Mouse (Mus musculus): ENCODE measurements around the gene Gnaq. TPM values are rescaled to one million over a fixed set of nuclear protein-coding genes. Genes with fewer than 3 reads are reported as not detected.
"Not testable (repeated sequence)": the region's sequence is repeated elsewhere in the genome, so short reads cannot be mapped to it uniquely, and the experiment has no call there.

The Gnaq gene
- total RNA-seq, 1 experiment from 2014 or later, result 65.7 TPM

- no peak for DNase-seq
These were observed 127.8 kb downstream of the Gnaq start for GRCm38 (mm10) chr19:16260435-16260832.

DNA sequence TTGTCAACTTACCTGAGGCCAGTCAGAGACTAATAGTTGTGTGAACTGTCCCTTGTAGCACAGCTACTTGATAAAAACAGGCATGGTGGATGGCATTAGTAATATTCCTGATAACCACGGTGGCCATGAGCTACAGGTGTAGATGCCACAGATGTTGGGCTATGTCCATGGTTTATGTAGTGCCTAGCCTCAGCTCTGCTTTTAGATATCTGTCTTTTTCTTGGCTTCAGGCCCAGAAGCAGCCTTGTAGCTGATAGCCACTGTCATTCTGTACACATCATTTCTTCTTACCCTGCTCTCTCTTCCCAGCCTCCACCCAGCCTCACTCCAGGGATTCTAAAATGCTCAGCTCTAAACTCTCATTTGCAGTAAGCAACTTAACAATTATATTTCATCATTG, 128.3 kb downstream of the Gnaq start:
- peak; percentile 11 for DNase-seq

- no peak for DNase-seq
These were observed 129.0 kb downstream of the Gnaq start for GRCm38 (mm10) chr19:16261631-16262030.

DNA sequence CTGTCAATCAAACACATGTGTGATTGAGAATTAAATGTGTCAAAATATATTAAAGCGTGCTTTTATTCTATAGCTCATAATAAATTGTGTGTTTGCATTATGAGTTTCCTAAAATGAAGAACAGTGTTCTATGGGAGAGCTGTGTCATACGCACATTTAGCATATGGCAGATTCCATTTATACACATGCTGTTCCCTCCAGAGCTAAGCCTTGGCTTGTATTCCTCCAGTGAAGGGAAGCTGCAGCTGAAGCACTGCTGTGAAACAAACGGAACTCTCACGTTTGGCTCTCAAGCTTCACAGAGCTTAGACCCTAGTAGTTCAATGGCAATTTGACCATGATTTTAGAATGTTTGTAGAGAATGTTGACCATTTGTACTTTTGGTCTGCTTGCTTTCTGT, 129.7 kb downstream of the Gnaq start:
- DNase-seq, result no peak

DNA sequence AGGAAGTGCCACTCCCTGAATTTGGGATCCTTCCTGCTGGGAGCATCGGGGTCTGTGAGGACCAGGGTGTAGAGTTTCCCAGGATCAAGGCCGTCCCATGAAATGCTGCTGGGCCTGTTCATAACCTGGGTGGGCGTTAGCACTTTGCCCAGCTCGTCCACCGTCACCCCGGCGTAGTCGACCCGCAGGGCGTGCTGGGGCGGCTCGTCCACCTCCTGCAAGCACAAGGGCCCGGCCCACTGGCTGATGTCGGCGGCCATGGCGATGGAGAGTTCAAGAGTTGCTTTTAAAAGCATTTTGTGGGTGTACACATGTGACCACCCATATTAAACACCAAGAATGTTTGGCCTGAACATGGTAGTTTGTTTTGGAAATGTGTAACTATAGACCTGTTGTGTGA, 134.7 kb downstream of the Gnaq start:
- not testable (repeated sequence) for DNase-seq

- DNase-seq, result no peak
These were observed 137.6 kb downstream of the Gnaq start for GRCm38 (mm10) chr19:16270236-16270635.

DNA sequence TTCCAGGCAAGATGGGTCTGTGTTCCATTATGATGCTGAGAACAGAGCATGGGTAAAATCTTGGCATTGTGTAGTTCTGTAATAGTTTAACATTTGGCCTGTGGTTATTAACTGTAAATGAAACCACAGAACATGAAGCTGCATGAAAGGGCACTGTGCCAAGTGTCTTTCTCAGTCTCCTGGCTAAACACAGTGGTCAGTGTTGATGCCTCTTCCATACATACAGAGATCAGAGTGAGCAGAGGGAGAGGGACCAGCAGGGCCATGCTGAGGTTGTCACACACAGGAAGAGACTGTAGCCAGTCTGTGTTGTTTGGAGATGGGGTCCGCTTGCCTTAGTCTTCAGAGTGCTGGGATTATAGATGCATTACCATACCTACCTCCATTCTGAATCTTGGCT, 138.4 kb downstream of the Gnaq start:
- no peak for DNase-seq

DNA sequence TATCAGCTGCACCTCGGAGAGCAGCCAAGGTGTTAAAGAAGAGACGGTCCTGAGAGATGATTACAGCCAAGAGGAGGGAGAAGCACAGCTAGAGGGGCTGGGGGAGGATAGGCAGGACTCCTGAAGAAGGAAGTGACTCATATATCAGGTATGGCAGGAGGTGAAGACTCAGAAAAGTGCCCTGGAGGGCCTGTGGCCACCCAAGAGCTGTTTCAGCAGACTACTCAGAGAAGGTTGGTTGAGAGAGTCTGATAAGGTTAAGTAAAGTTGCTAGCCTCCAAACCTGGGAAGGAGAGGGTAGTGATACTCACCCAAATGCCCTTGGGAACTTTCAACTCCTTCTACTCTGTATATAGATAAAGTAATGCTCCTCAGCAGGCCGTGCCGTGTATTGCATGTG, 140.4 kb downstream of the Gnaq start:
- no peak for DNase-seq

- no peak for DNase-seq
These were observed 147.6 kb downstream of the Gnaq start for GRCm38 (mm10) chr19:16280231-16280630.

DNA sequence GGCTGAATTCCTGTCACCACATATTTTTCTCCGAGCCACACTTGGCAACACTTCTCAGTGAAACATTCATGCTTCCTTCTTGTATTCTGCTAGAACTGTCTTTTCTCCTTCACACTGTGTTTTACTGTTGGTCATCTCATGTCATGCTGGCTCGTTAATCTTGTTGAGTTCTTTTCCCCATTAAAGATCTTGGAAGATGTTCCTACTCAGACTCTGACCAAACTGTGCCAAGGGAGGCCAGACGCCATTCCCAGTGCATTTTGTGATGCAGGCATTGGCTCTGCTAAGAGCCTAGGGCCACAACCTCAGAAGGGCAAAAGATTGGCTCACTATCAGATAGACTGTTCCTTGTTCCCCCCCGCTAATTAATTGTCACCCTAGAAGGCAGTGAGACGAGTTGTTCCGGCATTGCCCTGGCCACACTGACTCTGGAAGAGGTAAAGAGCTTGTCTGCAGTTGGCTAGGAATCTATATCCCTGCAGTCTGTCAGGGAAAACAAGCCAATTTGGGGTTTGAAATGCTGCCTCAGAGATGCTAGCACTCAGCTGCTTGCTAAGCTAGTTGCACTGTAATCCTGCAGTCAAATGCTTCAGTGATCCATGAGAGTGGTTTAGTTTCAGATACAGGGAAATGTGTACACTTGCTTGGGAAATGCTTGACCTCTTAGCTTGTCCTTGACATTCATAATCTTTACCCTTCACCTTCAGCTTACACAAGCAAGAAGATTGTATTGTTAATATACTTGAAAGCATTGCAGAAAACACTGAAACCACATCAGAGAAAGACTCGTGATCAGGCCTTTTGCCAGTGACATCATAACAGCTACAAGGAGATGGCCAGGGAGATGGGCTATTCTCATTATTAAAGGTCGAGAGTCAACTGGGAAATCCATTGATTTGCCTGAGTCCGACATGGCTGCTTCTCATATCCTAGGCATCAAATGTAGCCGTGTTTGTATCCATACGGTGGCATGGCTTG, 152.7 kb downstream of the Gnaq start:
- DNase-seq, result no peak

DNA sequence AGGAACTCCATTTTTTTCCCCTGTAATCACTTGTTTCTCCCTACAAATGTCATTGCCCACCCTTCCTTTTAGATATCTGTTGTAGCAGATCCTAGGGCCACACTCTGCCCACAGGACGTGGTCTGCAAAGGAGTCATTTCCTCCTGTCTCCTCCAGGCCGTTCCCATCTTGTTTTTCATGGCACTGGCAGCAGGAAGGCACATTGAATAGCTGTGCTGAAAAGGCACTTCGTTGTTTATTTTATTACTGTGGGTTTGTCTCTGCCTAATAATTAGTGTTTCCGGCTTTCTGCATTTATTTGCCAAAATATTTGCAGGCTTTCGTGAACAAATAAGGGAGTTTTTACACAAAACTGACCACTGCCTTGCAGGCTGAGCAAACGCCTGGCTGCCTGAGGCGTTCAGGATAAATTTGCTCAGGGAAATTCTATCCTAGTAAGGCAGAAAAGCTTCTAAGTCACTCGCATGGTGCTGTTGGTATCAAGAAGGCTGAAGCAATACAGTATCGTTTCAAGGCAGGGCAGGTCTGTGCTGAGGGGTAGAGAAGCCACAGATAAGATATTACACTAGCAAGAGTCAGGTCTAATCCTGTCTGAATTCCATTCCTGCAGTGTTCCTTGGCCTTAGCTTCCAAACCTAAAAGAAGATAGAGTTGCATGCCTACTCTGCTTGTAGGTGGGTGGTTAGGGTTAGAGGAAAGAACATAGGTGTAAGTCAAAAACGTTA, 154.0 kb downstream of the Gnaq start:
- no peak for DNase-seq

- no peak for DNase-seq
These were observed 154.7 kb downstream of the Gnaq start for GRCm38 (mm10) chr19:16287307-16287706.

DNA sequence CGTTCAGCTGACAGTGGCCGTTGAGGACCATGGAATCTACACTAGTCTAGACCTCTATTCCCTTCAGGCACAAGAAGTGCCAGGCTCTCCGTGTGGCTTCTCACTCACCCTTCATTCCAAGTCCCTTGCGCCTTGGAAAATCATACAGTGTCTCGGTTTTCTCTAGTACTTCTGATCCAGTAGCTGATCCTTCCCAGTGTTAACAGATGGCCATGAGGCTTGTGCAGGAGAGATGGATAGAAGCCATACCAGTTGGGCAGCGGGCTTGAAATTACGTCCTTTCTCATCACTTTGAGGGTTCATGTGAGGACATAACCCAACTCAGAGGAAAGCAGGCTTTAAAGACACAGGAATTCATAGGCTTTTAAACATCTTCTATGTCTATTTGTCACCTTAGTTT, 155.3 kb downstream of the Gnaq start:
- no peak for DNase-seq

DNA sequence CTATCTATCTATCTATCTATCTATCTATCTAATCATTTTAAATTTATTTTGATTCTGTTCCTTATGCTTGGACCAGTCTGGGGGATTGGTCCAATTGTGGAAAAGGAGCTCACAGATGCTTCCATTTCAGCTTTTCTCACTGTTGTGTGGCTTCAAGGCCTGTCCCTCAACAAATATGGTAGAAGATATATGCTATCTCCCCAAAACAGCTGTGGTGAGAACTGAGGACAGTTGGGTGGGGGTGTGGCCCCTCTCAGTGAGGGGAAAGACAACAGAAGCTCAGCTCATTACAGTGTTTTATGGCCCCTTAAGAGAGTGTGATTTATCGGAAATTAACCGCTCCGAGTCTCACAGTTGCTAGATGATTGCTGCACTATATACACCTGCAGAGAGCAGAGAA, 158.5 kb downstream of the Gnaq start:
- no peak for DNase-seq

DNA sequence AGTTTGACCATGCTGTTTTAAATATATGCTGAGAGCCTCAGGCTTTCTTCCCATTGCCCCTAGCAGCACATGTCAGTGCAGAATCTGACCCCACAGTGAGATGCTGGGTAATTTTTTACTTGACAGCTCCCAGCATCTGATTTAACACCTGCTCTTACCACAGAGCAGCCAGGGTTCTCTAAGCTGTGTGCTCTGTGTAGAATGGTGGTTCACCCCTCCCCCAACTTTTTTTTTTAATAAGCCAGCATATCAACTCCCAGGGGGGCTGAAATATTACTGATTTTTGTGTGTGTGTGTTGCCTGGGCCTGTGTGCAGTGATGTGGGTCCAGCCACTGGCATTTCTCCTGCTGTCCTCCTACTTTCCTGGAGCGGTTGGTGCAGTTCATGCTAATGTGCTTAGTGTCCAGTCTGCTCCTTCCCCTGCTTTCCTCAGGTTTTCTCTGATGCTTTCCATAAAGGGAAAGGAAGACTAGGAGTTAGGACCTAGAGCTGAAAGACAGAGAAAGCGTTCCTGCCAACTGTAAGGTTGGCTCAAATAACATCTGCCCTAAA, 159.5 kb downstream of the Gnaq start:
- DNase-seq, result no peak

GRCm38 (mm10) chr19:16292978-16293377, 160.3 kb downstream of the Gnaq start:
- no peak for DNase-seq

DNA sequence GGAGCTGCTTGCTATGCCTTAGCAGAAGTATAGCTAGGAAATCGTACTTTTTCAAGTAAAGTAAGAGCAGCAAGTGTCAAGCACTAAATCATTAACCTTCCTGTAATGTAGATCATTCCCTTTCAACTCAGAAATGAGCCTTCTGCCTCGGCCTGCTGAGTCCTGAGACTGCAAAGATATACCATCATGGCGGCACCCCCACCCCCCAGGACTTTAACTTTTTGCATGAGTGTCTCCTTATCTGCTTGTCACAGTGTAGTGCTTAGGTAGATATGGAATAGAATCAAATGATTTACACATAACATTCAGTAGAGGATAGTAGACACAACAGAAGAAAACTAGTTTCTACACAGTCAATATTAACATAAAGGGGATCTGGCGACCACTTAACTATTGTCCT, 167.8 kb downstream of the Gnaq start:
- no peak for DNase-seq

- no peak for DNase-seq
These were observed 168.7 kb downstream of the Gnaq start for GRCm38 (mm10) chr19:16301336-16301735.

GRCm38 (mm10) chr19:16309031-16309430, 176.4 kb downstream of the Gnaq start:
- no peak for DNase-seq

- no peak for DNase-seq
These were observed 181.7 kb downstream of the Gnaq start for GRCm38 (mm10) chr19:16314295-16314821.

- no peak for DNase-seq
These were observed 182.9 kb downstream of the Gnaq start for GRCm38 (mm10) chr19:16315525-16315924.

GRCm38 (mm10) chr19:16318128-16318811, 185.6 kb downstream of the Gnaq start:
- no peak for DNase-seq

All from adrenal gland, postnatal 25 days (tissue).